Mouse (Mus musculus) liver, embryonic 12.5 days (tissue): Measurements from ENCODE around the gene Otx1. TPM values are rescaled to one million over a fixed set of nuclear protein-coding genes. Genes with fewer than 3 reads are reported as not detected.

Source experiments
- ATAC-seq: fragments of 200-750 bp; cut with Nextera tagmentation; 2 replicates; pipeline ENCODE4 v1.8.0; 2017; ENCODE audit warnings: moderate number of reproducible peaks, mild to moderate bottlenecking, moderate library complexity
- H3K27ac ChIP-seq: fragments of 300-500 bp; sonication (generic); 2 replicates; pipeline ENCODE4 v1.5.1; 2016; ENCODE audit warnings: mild to moderate bottlenecking
- H3K27me3 ChIP-seq: fragments of 300-500 bp; sonication (generic); replicated peaks from 2 replicates; pipeline ENCODE4 v1.6.1; 2016; ENCODE audit warnings: mild to moderate bottlenecking, moderate library complexity
- H3K36me3 ChIP-seq: fragments of 300-500 bp; sonication (generic); 2 replicates; pipeline ENCODE4 v1.6.1; 2016; ENCODE audit warnings: mild to moderate bottlenecking, moderate library complexity
- H3K4me1 ChIP-seq: fragments of 300-500 bp; sonication (generic); 2 replicates; pipeline ENCODE4 v1.6.1; 2016
- H3K4me2 ChIP-seq: fragments of 300-500 bp; sonication (generic); 2 replicates; pipeline ENCODE4 v1.6.1; 2016; ENCODE audit warnings: mild to moderate bottlenecking, moderate library complexity
- H3K4me3 ChIP-seq: fragments of 300-500 bp; sonication (generic); 2 replicates; pipeline ENCODE4 v1.5.1; 2016; ENCODE audit warnings: mild to moderate bottlenecking, moderate library complexity
- H3K9ac ChIP-seq: fragments of 300-500 bp; sonication (generic); 2 replicates; pipeline ENCODE4 v1.6.1; 2016; ENCODE audit warnings: mild to moderate bottlenecking, moderate library complexity
- H3K9me3 ChIP-seq: fragments of 300-500 bp; sonication (generic); replicated peaks from 2 replicates; pipeline ENCODE4 v1.6.1; 2016; ENCODE audit warnings: mild to moderate bottlenecking, moderate library complexity
- WGBS: fragments of 180-500 bp; shearing (Covaris S2); methylation state at CpG from one replicate; pipeline ENCODE4 v1.1.7; 2016; ENCODE audit not compliant: insufficient replicate concordance; 5-methylcytosine and 5-hydroxymethylcytosine counted together
- polyA plus RNA-seq: library from polyadenylated mRNA; unstranded; fragments of >200 nt; fragmentation: Nextera tagmentation; extraction: Ambion mirVana; gene quantifications from 2 replicates; pipeline ENCODE4 v1.2.1, GENCODE M21; 2016

The Otx1 gene
- polyA plus RNA-seq = not detected in 2 replicates

GRCm38 (mm10) chr11:22002783-22003340, at the start of gene Otx1:
Gene Otx1, minus strand, starts transcription at chr11:22002897.
- H3K27ac ChIP-seq = no peak within 1 kb of the TSS
- H3K27me3 ChIP-seq = peaks cover 100% of the 10 kb centered on the region
- H3K4me2 ChIP-seq = peak within 1 kb of the TSS; percentile 82
- WGBS = 1% methylated on average over 34 of the region's 34 CpGs
- peaks cover 25% of the 10 kb centered on the region for H3K4me1 ChIP-seq
- no peaks in the 10 kb centered on the region for H3K36me3 ChIP-seq
- H3K9ac ChIP-seq = no peak within 1 kb of the TSS
- H3K4me3 ChIP-seq = peak within 1 kb of the TSS; percentile 58
- ATAC-seq = no peak
- H3K9me3 ChIP-seq = no peaks in the 10 kb centered on the region

GRCm38 (mm10) chr11:22050864-22051263, 48.2 kb upstream of the Otx1 start:
- Histone ChIP-seq H3K36me3 (no peaks in the 10 kb centered on the region), H3K4me2 (no peak overlapping the region), H3K27ac (no peak overlapping the region), H3K9me3 (no peaks in the 10 kb centered on the region), H3K4me3 (no peak overlapping the region), H3K4me1 (no peaks in the 10 kb centered on the region), H3K9ac (no peak overlapping the region), H3K27me3 (no peaks in the 10 kb centered on the region)
- ATAC-seq = no peak
- 72% methylated on average over 7 of the region's 7 CpGs for WGBS

- Histone ChIP-seq H3K4me2 (no peak overlapping the region), H3K9me3 (no peaks in the 10 kb centered on the region), H3K4me3 (no peak overlapping the region), H3K27ac (no peak overlapping the region), H3K9ac (no peak overlapping the region), H3K27me3 (no peaks in the 10 kb centered on the region), H3K36me3 (no peaks in the 10 kb centered on the region), H3K4me1 (no peaks in the 10 kb centered on the region)
- ATAC-seq = no peak
- 73% methylated on average over 6 of the region's 6 CpGs for WGBS
These were observed 37.2 kb upstream of the Otx1 start for GRCm38 (mm10) chr11:22039854-22040426.

GRCm38 (mm10) chr11:22034564-22035105, 31.9 kb upstream of the Otx1 start:
- Histone ChIP-seq H3K9me3 (no peaks in the 10 kb centered on the region), H3K9ac (no peak overlapping the region), H3K4me2 (no peak overlapping the region), H3K4me1 (no peaks in the 10 kb centered on the region), H3K4me3 (no peak overlapping the region), H3K36me3 (no peaks in the 10 kb centered on the region), H3K27me3 (no peaks in the 10 kb centered on the region), H3K27ac (no peak overlapping the region)
- WGBS = 55% methylated on average over 7 of the region's 7 CpGs
- no peak for ATAC-seq

- WGBS = 69% methylated on average over 3 of the region's 3 CpGs
- Histone ChIP-seq H3K27me3 (no peaks in the 10 kb centered on the region), H3K9ac (no peak overlapping the region), H3K4me3 (no peak overlapping the region), H3K4me2 (no peak overlapping the region), H3K9me3 (no peaks in the 10 kb centered on the region), H3K4me1 (no peaks in the 10 kb centered on the region), H3K36me3 (no peaks in the 10 kb centered on the region), H3K27ac (no peak overlapping the region)
- no peak for ATAC-seq
These were observed 30.9 kb upstream of the Otx1 start for GRCm38 (mm10) chr11:22033582-22033981.

GRCm38 (mm10) chr11:22020602-22021001, 17.9 kb upstream of the Otx1 start:
- Histone ChIP-seq H3K27me3 (no peaks in the 10 kb centered on the region), H3K27ac (no peak overlapping the region), H3K36me3 (no peaks in the 10 kb centered on the region), H3K4me3 (no peak overlapping the region), H3K4me2 (no peak overlapping the region), H3K4me1 (no peaks in the 10 kb centered on the region), H3K9me3 (no peaks in the 10 kb centered on the region), H3K9ac (no peak overlapping the region)
- WGBS = 70% methylated on average over 2 of the region's 2 CpGs
- no peak for ATAC-seq

GRCm38 (mm10) chr11:22017444-22017843, 14.7 kb upstream of the Otx1 start:
- no peaks in the 10 kb centered on the region for H3K27me3 ChIP-seq
- no peak overlapping the region for H3K27ac ChIP-seq
- no peak for ATAC-seq
- H3K4me3 ChIP-seq = no peak overlapping the region
- H3K9ac ChIP-seq = no peak overlapping the region
- WGBS = 81% methylated on average over 8 of the region's 8 CpGs
- H3K4me2 ChIP-seq = no peak overlapping the region
- H3K9me3 ChIP-seq = no peaks in the 10 kb centered on the region
- no peaks in the 10 kb centered on the region for H3K4me1 ChIP-seq
- H3K36me3 ChIP-seq = no peaks in the 10 kb centered on the region

GRCm38 (mm10) chr11:22016341-22016740, 13.6 kb upstream of the Otx1 start:
- H3K36me3 ChIP-seq = no peaks in the 10 kb centered on the region
- no peak overlapping the region for H3K9ac ChIP-seq
- 77% methylated on average over 3 of the region's 3 CpGs for WGBS
- no peak overlapping the region for H3K27ac ChIP-seq
- no peaks in the 10 kb centered on the region for H3K9me3 ChIP-seq
- no peak for ATAC-seq
- 0 out of 2 replicates have a peak, but pooled peaks cover under 1% of the 10 kb centered on the region for H3K27me3 ChIP-seq
- H3K4me3 ChIP-seq = no peak overlapping the region
- no peaks in the 10 kb centered on the region for H3K4me1 ChIP-seq
- no peak overlapping the region for H3K4me2 ChIP-seq

GRCm38 (mm10) chr11:22008817-22009216, 6.1 kb upstream of the Otx1 start:
- no peak overlapping the region for H3K9ac ChIP-seq
- no peaks in the 10 kb centered on the region for H3K9me3 ChIP-seq
- H3K27me3 ChIP-seq = peaks cover 67% of the 10 kb centered on the region
- H3K36me3 ChIP-seq = no peaks in the 10 kb centered on the region
- ATAC-seq = no peak
- H3K27ac ChIP-seq = no peak overlapping the region
- no peak overlapping the region for H3K4me3 ChIP-seq
- WGBS = 35% methylated on average over 2 of the region's 2 CpGs
- no peak overlapping the region for H3K4me2 ChIP-seq
- 0 out of 2 replicates have a peak, but pooled peaks cover 5% of the 10 kb centered on the region for H3K4me1 ChIP-seq

GRCm38 (mm10) chr11:22008129-22008596, 5.5 kb upstream of the Otx1 start:
- WGBS = 1% methylated on average over 10 of the region's 10 CpGs
- ATAC-seq = no peak
- Histone ChIP-seq H3K36me3 (no peaks in the 10 kb centered on the region), H3K4me2 (peak overlapping the region; percentile 33), H3K27me3 (peaks cover 74% of the 10 kb centered on the region), H3K27ac (no peak overlapping the region), H3K9ac (no peak overlapping the region), H3K4me1 (0 out of 2 replicates have a peak, but pooled peaks cover 5% of the 10 kb centered on the region), H3K9me3 (no peaks in the 10 kb centered on the region), H3K4me3 (no peak overlapping the region)

GRCm38 (mm10) chr11:22007781-22008110, 5.0 kb upstream of the Otx1 start:
- peak overlapping the region; percentile 22; the same call in 1 of the 2 replicates for H3K4me2 ChIP-seq
- no peaks in the 10 kb centered on the region for H3K36me3 ChIP-seq
- no peak for ATAC-seq
- H3K27me3 ChIP-seq = peaks cover 78% of the 10 kb centered on the region
- H3K27ac ChIP-seq = no peak overlapping the region
- H3K4me1 ChIP-seq = peaks cover 6% of the 10 kb centered on the region; the same call in 1 of the 2 replicates
- no peak overlapping the region for H3K9ac ChIP-seq
- H3K9me3 ChIP-seq = no peaks in the 10 kb centered on the region
- 4% methylated on average over 6 of the region's 6 CpGs for WGBS
- no peak overlapping the region for H3K4me3 ChIP-seq

GRCm38 (mm10) chr11:22007088-22007780, 4.5 kb upstream of the Otx1 start:
- Histone ChIP-seq H3K4me2 (0 out of 2 replicates have a peak overlapping the region, but pooled peaks have one; percentile 22), H3K4me1 (peaks cover 12% of the 10 kb centered on the region), H3K36me3 (no peaks in the 10 kb centered on the region), H3K27me3 (peaks cover 83% of the 10 kb centered on the region), H3K27ac (no peak overlapping the region), H3K9me3 (no peaks in the 10 kb centered on the region), H3K4me3 (no peak overlapping the region), H3K9ac (no peak overlapping the region)
- no peak for ATAC-seq
- WGBS = 4% methylated on average over 20 of the region's 20 CpGs
